Mouse (Mus musculus) neural tube, embryonic 11.5 days (tissue): ENCODE measurements around the gene Hap1. TPM values are rescaled to one million over a fixed set of nuclear protein-coding genes. Genes with fewer than 3 reads are reported as not detected.
A peak's percentile ranks its signal among the peaks of the same experiment; 100 is the strongest.
"Not testable (repeated sequence)": the region's sequence is repeated elsewhere in the genome, so short reads cannot be mapped to it uniquely, and the experiment has no call there.

Experiments
- ATAC-seq: fragments of 200-750 bp; cut with Nextera tagmentation; 2 replicates; pipeline ENCODE4 v1.8.0; 2017; ENCODE audit warnings: moderate number of reproducible peaks, mild to moderate bottlenecking, moderate TSS enrichment, moderate library complexity; ENCODE audit not compliant: insufficient read depth, low FRiP score, low TSS enrichment
- DNase-seq: peaks from one replicate; pipeline ENCODE4 v3.0.0-alpha.2; 2015; ENCODE audit warnings: low spot score
- H3K27ac ChIP-seq: fragments of 300-500 bp; sonication (generic); 2 replicates; pipeline ENCODE4 v1.5.1; 2014; ENCODE audit warnings: low read depth, mild to moderate bottlenecking, low read length
- H3K27me3 ChIP-seq: fragments of 300-500 bp; sonication (generic); 2 replicates; pipeline ENCODE4 v1.6.1; 2014; ENCODE audit warnings: mild to moderate bottlenecking, low read length, mixed read lengths; ENCODE audit not compliant: control insufficient read depth, insufficient read depth
- H3K36me3 ChIP-seq: fragments of 300-500 bp; sonication (generic); 2 replicates; pipeline ENCODE4 v1.6.1; 2014; ENCODE audit warnings: mild to moderate bottlenecking, low read length, moderate library complexity, mixed read lengths; ENCODE audit not compliant: control insufficient read depth, insufficient read depth
- H3K4me1 ChIP-seq: fragments of 300-500 bp; sonication (generic); 2 replicates; pipeline ENCODE4 v1.6.1; 2014; ENCODE audit warnings: low read length, mixed read lengths; ENCODE audit not compliant: control insufficient read depth, insufficient read depth
- H3K4me2 ChIP-seq: fragments of 300-500 bp; sonication (generic); 2 replicates; pipeline ENCODE4 v1.6.1; 2014; ENCODE audit warnings: low read depth, mild to moderate bottlenecking, moderate library complexity
- H3K4me3 ChIP-seq: fragments of 300-500 bp; sonication (generic); 2 replicates; pipeline ENCODE4 v1.5.1; 2014; ENCODE audit warnings: low read depth, low read length
- H3K9ac ChIP-seq: fragments of 300-500 bp; sonication (generic); 2 replicates; pipeline ENCODE4 v1.6.1; 2014; ENCODE audit warnings: mild to moderate bottlenecking, low read length
- H3K9me3 ChIP-seq: fragments of 300-500 bp; sonication (generic); 2 replicates; pipeline ENCODE4 v1.6.1; 2016; ENCODE audit warnings: low read length; ENCODE audit not compliant: control insufficient read depth
- WGBS: fragments of 180-500 bp; shearing (Covaris S2); extraction: QIAGEN DNeasy Blood & Tissue Kit; methylation state at CpG from one replicate; pipeline ENCODE4 v1.1.7; 2014; 5-methylcytosine and 5-hydroxymethylcytosine counted together
- polyA plus RNA-seq: library from polyadenylated mRNA; unstranded; fragments of >200 nt; fragmentation: Nextera tagmentation; extraction: Ambion mirVana; gene quantifications from 2 replicates; pipeline ENCODE4 v1.2.1, GENCODE M21; 2014

Gene Hap1
- polyA plus RNA-seq, 1 experiment from 2014 or later, result 10.6 TPM

DNA sequence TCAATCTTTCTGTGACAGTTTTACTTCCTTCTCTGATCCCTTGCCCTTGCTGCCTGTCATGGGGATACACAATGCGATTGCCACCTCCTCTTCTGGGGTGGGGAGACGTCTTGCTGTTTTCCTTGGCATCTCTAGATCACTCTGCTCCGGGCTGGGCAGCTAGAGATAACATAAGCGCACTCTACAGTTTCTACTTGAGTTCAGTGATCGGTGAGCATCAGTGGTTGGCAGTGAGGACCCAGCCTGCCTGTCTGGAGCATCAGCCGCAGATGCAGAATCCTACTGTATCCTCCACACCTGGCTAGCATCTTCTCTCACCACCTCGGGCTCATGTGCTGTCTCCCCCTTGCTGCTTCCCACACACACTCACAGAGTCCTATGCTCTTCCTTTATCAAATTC is 13.2 kb upstream of the Hap1 start:
- Histone ChIP-seq H3K36me3 (no peaks in the 10 kb centered on the region; the same call in 1 of the 2 replicates), H3K4me2 (no peak overlapping the region), H3K27me3 (no peaks in the 10 kb centered on the region), H3K4me3 (no peak overlapping the region), H3K9me3 (no peaks in the 10 kb centered on the region), H3K9ac (no peak overlapping the region), H3K4me1 (no peaks in the 10 kb centered on the region), H3K27ac (no peak overlapping the region)
- ATAC-seq (no peak), DNase-seq (no peak)
- WGBS, result 73% methylated on average over 7 of the region's 7 CpGs

DNA sequence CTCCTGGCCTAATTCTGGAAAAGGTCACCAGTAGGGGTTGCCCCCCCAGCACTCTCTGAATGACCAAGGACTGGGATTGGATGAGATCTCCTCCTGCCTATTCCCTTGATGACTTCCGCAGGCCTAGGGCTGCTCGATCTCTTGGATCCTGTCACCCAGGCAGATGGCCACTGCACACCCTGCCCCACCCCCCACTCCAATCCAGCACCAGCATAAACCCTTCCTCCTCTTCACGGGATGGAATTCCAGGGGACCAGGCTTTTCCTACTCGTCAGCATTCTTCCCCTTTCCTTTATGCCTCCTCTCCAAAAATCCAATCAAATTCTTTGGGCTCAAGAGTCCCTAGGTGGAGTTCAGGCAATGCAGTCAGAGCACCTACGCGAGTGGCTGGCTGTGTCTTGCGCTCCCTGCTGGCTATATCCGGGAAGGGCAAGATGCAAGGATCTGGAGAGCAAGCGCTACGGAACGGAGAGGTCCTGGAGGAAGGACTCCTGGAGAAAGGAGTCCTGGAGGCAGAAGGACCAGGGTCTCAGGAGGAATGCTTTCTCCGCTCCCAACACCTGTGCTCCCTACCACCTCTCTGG is 7.1 kb upstream of the Hap1 start:
- WGBS, result 18% methylated on average over 12 of the region's 12 CpGs
- no peak overlapping the region for H3K4me3 ChIP-seq
- ATAC-seq (no peak), DNase-seq (peak; percentile 73)
- no peaks in the 10 kb centered on the region for H3K9me3 ChIP-seq
- no peak overlapping the region for H3K27ac ChIP-seq
- no peak overlapping the region for H3K9ac ChIP-seq
- H3K27me3 ChIP-seq, result peaks cover 6% of the 10 kb centered on the region; the same call in 1 of the 2 replicates
- H3K36me3 ChIP-seq, result no peaks in the 10 kb centered on the region
- no peaks in the 10 kb centered on the region for H3K4me1 ChIP-seq
- no peak overlapping the region for H3K4me2 ChIP-seq

DNA sequence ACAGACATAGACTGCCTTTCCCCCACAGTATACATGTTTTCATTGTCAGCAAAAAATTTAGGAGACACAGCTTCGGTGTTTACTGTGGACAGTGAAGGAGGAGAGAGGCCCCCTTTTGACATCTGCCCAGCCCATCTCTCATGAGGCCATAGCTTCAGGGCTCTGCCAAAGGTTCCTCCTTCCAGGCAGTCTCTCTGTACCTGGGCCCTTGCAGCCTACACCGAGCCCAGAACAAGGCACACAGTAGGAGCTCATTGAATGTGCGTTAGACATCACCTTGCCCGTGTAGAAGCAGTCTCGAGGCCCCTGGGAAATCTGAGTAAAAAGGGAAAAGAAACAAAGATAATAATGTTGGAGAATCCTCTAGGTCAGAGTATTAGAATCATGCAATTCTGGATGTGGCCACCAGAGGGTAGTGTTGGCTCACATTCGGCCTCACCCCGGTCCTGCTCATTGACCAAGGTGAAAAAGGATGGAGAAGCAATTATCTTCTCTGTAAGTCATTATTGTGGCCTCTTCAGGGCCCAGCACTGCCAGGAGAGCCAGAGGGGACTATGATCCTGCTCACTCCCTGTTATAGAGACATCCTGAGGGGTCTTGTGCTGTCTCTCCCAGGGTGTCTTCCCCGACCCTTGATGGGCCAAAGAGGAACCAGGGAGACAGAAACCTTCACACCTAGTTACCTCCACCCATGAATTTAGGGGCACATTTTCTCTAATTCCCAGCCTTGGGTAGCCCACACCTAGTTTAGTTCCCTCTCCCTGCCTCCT is 6.5 kb upstream of the Hap1 start:
- peak; percentile 50; the same call in 1 of the 2 replicates for ATAC-seq

DNA sequence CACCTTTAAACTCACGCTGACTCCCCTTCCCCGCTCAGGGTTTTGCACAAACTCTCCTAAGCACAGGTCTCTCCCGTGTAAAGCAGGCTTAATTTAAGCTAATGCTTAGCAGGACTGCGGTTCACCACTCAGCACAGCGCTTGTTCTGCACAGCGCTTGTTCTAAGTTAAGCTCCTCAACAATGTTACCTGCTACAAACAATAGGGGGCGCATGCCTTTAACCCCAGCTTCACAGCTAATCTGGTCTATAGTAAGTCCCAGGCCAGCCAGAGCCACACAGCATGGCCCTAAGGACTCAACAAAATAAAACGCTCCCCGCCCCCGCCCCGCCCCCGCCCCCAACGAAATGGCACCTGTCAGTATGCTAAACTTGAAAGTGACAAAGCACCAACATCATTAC is 5.1 kb upstream of the Hap1 start:
- DNase-seq, H3K36me3 ChIP-seq, H3K9ac ChIP-seq, H3K9me3 ChIP-seq, H3K4me3 ChIP-seq, H3K27ac ChIP-seq, ATAC-seq, H3K4me1 ChIP-seq, H3K4me2 ChIP-seq: not testable (repeated sequence)
- peaks cover 11% of the 10 kb centered on the region; the same call in 1 of the 2 replicates for H3K27me3 ChIP-seq
- no CpG with 5 or more reads among the region's 13 CpGs for WGBS

More for the DNA sequence above, 6.5 kb upstream of the Hap1 start:
- no peak overlapping the region for H3K27ac ChIP-seq
- H3K4me2 ChIP-seq, result no peak overlapping the region
- peak; percentile 77 for DNase-seq
- H3K4me1 ChIP-seq, result no peaks in the 10 kb centered on the region
- no peaks in the 10 kb centered on the region for H3K36me3 ChIP-seq
- H3K9me3 ChIP-seq, result no peaks in the 10 kb centered on the region
- no peak overlapping the region for H3K4me3 ChIP-seq
- H3K27me3 ChIP-seq, result peaks cover 7% of the 10 kb centered on the region; the same call in 1 of the 2 replicates
- 9% methylated on average over 8 of the region's 8 CpGs for WGBS
- H3K9ac ChIP-seq, result no peak overlapping the region

DNA sequence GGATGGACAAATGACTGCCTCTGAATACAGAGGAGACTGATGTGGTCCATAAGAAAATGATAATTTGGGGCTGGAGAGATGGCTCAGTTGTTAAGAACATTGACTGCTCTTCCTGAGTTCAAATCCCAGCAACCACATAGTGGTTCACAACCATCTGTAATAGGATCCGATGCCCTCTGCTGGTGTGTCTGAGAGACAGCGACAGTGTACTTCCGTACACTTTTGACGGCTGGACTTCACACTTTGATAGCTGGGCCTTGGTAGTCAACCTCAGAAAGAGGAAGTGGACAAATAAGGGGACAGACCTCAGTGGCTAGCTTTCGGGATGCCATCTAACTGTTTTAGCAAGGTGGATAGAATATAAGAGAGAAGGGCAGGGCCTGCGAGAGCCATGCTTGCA is 4.2 kb upstream of the Hap1 start:
- Histone ChIP-seq H3K36me3 (no peaks in the 10 kb centered on the region), H3K27me3 (peaks cover 16% of the 10 kb centered on the region), H3K4me1 (no peaks in the 10 kb centered on the region), H3K4me3 (no peak overlapping the region), H3K4me2 (no peak overlapping the region), H3K9me3 (no peaks in the 10 kb centered on the region), H3K9ac (no peak overlapping the region), H3K27ac (no peak overlapping the region)
- DNase-seq (no peak), ATAC-seq (no peak)
- 81% methylated on average over 6 of the region's 6 CpGs for WGBS

DNA sequence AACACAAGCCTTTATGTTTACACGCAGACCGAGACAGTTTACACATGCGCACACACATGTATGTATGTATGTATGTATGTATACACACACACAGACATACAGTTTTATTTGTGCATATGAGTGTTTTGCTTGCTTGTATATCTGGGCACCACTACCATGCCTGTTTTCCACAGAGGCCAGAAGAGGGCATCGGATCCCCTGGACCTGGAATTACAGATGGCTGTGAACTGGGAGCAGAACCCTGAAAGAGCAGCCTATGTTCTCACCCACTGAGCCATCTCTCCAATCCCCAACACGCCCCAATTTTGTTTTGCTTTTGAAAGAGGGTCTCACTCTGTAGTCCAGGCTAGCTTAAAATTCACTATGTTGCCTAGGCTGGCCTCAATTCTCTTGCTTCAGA is 1.5 kb upstream of the Hap1 start:
- Histone ChIP-seq H3K27ac (no peak overlapping the region), H3K9me3 (no peaks in the 10 kb centered on the region), H3K4me3 (no peak overlapping the region), H3K4me1 (0 out of 2 replicates have a peak, but pooled peaks cover 2% of the 10 kb centered on the region), H3K27me3 (peaks cover 25% of the 10 kb centered on the region), H3K36me3 (no peaks in the 10 kb centered on the region), H3K4me2 (no peak overlapping the region), H3K9ac (no peak overlapping the region)
- no peak for DNase-seq
- WGBS, result 54% methylated on average over 5 of the region's 5 CpGs
- no peak for ATAC-seq

DNA sequence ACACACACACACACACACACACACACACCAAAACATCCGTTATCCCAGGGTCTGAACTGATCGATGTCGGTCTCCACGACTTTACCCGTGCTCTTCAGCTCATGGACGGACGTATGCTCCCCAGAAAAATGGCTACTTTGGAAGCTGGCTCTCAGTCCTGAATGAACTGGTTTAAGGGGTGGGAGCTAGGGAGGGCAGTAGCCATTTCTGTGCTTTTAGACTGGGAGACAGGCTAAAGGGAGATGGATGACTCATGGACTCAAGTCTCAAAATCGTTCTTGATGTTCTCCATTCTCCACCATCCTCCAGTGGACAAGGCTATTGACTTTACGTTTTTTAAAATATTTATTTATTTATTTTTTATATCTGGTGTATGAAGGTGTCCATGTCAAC is 887 bp upstream of the Hap1 start:
- peak overlapping the region; percentile 72 for H3K4me3 ChIP-seq
- no peaks in the 10 kb centered on the region for H3K36me3 ChIP-seq
- H3K4me2 ChIP-seq, result peak overlapping the region; percentile 99
- no peaks in the 10 kb centered on the region for H3K9me3 ChIP-seq
- peak overlapping the region; percentile 71; the same call in 1 of the 2 replicates for H3K9ac ChIP-seq
- WGBS, result 23% methylated on average over 9 of the region's 9 CpGs
- H3K27me3 ChIP-seq, result peaks cover 25% of the 10 kb centered on the region
- H3K27ac ChIP-seq, result no peak overlapping the region
- DNase-seq (no peak), ATAC-seq (no peak)
- H3K4me1 ChIP-seq, result 0 out of 2 replicates have a peak, but pooled peaks cover 2% of the 10 kb centered on the region

DNA sequence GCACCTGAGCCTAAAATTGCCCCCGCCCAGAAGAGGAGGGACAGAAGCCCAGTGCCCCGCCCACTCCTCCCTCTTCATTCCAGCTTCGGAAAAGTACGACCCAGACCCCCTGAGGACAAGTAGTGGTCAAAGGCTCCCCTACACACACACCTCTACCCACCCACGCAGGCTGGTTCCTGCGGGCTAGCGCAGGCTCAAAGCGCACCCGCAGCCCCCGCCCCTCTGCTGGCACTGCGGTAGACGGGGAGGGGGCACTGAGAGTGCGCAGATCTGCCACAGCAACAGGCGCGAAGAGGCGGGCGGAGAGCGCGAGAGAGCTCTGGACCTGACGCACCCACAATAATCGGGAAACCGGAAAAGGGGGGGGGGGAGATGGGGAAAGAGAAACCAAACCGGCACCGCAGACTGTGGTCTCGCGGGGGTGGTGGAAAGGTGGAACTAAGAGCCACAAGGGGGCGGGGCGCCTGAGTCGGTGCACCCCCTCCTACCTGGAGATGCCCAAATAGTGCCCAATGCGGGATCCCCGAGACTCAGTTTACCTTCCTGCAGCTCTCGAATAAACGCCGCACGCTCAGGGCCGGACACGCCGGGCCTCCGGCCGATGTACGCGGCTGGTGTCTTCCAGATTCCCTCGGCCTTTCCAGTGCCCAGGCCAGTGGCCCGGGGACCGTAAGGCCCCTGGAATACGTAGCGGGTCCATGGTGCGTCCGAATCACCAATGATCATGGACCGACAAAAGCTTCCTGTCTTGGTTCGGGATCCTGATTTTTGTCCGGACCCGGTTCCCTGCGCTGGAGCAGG is 577 bp downstream of the Hap1 start:
- 1% methylated on average over 54 of the region's 54 CpGs for WGBS
- Histone ChIP-seq H3K9ac (peak overlapping the region; percentile 71), H3K27me3 (peaks cover 25% of the 10 kb centered on the region), H3K27ac (no peak overlapping the region), H3K9me3 (no peaks in the 10 kb centered on the region), H3K4me1 (0 out of 2 replicates have a peak, but pooled peaks cover 2% of the 10 kb centered on the region), H3K4me3 (peak overlapping the region; percentile 72), H3K4me2 (peak overlapping the region; percentile 99), H3K36me3 (no peaks in the 10 kb centered on the region)
- DNase-seq (peak; percentile 39), ATAC-seq (peak; percentile 37; the same call in 1 of the 2 replicates)
